Mouse (Mus musculus) adipocyte (in vitro differentiated cells): Measurements from ENCODE around the gene Ifna9.
"Not testable (repeated sequence)": the region's sequence is repeated elsewhere in the genome, so short reads cannot be mapped to it uniquely, and the experiment has no call there.

Experiments
- DNase-seq: peaks from one replicate; pipeline ENCODE4 v3.0.0-alpha.2; 2016; ENCODE audit warnings: low spot score

Ifna9 gene

DNA sequence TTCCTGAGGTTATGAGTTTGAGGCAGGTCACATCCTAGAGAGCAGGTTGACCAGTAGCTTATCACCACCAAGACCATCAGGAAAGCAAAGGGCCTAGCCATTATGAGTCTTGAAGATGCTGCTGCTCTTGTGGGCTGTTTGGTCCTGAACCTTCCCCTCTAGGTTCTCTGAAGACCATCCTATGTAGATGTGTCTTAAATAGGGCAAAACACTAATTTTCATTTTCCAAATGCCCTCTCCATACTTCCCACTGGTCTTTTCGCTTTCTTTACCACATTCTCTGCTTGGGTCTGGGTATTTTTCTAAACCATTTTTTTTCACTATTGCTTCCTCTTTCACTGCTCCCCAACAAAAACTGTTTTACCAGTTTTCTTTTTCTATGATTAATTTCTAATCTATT is at the start of gene Ifna9:
Gene Ifna9, minus strand, starts transcription at position 101 of the 400 bp plus-strand sequence.
- no peak for DNase-seq

DNA sequence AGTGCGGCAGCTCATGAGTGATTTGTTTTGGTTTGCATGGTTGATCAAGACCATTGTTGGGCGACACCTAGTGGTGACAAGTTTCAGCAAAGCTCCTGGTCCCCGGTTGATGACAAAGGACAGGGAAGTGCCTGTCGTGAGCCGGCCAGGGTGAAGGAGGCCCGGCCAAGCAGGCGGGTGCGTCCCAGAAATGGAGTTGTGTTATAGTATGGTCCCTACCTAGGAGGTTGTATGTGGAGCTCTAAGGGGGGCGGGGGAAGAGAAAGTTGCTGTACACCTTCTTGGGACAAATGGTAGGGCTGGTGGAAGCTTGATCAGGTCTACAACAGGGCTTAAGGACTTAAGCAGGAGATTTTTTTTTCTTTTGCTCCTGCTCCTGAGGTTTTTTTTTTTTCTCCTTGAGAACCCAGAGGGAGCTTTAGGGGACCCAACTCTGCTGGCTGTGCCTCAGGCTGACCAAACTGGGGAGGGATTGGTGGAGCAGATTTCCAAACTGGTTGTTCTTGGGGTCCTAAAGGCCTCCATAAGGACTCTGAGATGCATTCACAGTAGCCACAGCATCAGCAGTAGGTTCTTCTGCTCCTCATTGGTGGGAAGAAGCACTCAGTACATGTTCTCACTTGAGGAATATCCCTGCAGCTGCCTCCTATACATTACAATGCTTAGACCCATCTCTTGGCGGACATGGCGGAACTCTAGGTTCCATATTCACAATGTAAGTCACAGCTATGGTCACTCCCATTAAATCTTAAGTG is 49.1 kb upstream of the Ifna9 start:
- peak; percentile 100 for DNase-seq

DNA sequence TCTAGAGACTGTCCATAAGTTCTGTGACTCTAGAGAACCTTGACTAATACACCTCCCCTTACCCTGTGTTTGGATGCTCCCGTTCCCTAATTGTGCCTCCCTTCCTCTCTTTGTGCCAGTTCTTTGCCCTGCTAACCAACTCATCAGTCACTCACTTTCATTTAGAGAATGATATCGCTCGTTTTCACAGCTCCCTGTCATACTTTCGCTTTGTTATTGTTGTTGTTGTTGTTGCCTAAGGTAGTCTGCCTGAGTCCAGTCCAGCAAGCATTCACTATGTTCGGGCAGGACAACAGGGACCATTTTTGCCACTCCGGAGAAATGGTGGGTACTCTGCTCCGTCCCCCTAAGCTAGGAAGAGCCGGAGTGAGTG is 48.5 kb upstream of the Ifna9 start:
- no peak for DNase-seq

DNA sequence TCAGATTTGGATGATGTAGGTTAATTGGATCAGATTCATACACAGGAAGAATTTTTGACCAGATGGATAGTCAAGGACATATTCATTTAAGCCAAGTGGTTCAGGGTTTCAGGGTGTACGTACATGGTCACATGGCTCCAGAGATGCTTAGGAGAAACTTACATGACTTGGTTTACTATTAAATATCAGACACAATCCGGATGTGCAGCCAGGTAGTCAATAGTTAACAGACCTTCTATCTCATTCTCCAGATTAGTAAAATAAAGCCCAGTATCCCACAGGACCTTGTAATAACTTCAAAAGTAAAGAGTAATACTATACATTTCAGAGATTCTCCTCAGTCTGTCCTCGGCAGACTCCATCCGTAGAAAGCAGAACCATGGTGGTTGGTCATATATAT is 42.1 kb upstream of the Ifna9 start, which contains the start of gene C87499:
Gene C87499, minus strand, starts transcription at position 101 of the 400 bp plus-strand sequence.
- no peak for DNase-seq

DNA sequence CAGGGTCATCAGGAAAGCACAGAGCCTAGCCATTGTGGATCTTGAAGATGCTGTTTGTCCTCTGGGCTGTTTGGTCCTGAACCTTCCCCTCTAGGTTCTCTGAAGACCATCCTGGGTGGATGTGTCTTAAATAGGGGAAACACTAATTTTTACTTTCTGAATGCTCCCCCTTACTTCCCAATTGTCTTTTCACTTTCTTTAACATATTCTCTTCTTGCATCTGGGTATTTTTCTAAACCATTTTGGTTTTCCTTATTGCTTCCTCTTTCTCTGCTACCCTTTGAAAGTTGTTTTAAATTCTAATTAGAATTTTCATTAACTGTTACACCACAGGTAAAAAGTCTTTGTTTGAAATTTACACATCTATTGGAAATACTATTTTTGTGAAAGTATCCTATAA is 11.1 kb upstream of the Ifna9 start, which contains the start of gene Ifna12:
Gene Ifna12, minus strand, starts transcription at position 101 of the 400 bp plus-strand sequence.
- no peak for DNase-seq

DNA sequence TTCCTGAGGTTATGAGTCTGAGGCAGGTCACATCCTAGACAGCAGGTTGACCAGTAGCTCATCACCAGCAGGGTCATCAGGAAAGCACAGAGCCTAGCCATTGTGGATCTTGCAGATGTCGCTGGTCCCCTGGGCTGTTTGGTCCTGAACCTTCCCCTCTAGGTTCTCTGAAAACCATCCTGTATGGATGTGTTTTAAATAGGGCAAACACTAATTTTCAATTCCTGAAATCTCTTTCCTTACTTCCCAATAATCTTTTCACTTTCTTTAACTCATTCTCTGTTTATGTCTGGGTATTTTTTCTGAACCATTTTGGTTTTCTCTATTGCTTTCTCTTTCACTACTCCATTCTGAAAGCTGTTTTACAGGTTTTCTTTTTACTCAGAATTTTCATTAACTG is 20.5 kb downstream of the Ifna9 start, which contains the start of gene Ifna14:
Gene Ifna14, minus strand, starts transcription at position 101 of the 400 bp plus-strand sequence.
- no peak for DNase-seq

DNA sequence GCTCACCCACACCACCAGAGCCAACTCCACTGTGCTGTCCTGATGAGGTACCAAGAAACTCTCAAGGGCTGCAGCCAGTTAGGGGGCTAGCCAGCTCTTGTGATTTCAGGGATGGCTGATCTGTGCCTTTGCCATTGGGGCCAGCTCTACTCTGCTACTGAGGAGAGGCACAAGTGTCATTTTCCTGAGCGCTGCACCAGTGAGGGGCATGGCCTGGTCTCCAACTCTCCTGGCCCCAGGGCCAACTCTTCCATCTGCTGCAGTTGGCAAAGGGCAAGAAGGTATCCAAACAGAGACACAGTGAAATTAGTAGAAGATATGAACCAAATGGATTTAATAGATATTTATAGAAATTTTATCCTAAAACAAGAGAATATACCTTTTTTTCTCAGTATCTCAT is 30.4 kb downstream of the Ifna9 start:
- no peak for DNase-seq

DNA sequence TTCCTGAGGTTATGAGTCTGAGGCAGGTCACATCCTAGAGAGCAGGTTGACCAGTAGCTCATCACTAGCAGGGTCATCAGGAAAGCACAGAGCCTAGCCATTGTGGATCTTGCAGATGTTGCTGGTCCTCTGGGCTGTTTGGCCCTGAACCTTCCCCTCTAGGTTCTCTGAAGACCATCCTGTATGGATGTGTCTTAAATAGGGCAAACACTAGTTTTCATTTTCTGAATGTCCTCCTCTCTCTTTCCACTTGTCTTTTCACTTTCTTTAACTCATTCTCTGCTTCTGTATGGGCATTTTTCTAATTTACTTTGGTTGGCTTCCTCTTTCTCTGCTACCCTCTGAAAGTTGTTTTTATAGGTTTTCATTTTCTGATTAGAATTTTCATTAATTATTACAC is 34.0 kb downstream of the Ifna9 start, which contains the start of gene Ifna15:
Gene Ifna15, minus strand, starts transcription at position 101 of the 400 bp plus-strand sequence.
- DNase-seq: not testable (repeated sequence)

DNA sequence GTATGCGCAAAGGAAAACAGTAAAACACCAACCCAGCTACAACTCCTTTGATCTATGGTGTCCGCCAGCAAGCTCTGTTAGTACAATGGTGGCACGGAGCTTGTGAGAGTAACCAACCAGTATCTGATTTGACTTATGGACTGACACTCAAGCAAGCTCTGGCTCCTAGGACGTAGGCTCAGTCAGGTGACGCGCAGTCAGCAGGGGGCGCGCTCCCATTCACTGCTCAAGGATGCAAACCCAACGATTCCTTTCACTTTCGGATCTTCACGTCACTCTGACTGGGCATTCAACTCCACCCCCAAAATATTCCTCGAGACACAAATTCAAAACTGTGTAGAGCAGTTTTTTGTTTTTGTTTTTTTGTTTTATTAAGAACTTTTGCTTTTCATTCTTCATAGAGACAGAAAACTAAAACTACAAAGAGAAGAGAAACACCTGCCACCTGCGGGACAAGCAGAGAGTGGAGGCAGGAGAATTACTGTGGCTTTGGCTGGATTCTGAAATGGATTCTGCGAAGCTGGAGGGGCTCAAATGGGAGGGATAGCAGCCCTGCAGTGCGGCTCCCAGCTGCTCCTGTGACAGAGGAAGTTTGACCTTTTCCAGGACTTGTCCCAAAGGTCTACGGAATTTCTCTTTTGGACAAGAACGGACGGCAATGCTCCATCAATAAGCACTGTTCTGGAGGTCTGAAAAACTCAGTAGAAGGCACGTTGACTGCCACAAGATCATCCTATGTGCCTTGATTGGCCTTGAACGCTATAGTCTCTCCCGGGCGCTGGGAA is 41.8 kb downstream of the Ifna9 start:
- DNase-seq: peak; percentile 75

DNA sequence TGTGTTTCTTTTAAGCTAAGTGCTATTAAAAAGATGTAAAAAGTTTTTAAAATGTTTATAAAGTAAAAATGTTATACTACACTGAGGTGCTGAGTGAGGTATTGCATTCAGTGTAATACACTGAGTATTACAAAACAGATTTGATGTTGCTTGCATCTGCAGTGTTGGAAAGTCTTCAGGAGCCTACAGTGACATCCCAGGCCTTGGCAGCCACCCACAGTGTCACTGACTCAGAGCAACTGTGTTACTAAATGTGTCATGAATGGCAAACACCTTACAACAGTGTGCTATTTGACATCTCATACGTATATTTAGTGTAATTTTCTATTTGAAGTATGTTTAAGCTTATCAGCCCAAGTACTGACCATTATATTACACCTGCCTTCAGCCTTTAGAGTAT is 44.2 kb downstream of the Ifna9 start:
- no peak for DNase-seq

DNA sequence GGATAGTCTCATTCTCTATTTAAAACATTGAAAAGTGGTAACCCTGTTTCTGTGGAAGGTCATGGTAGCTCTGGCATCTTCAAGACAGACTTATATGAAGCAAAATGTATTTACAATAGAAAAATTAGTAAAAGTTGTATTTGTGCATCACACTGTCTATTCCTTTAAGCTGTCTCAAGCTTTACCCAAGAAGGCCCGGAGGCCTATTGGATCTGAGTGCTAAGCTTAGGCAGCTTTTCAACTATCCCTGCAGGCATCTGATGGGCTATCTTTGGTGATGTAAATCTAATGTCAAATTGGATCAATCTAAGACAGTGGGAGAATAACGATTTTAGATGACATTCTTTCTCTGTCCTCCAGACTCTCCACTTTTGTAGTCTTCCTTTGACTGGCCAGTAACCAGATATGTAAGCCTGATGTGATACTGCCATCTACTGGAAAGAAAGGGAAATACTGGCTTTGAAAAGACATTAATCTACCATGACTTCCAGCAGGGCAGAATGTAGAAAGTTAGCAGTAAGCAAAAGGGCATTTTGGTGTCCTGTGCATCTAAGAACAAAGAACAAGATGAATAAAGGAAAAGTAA is 48.4 kb downstream of the Ifna9 start:
- peak; percentile 87 for DNase-seq
